Mouse (Mus musculus): Measurements from ENCODE around the gene Dennd6a. TPM values are rescaled to one million over a fixed set of nuclear protein-coding genes. Genes with fewer than 3 reads are reported as not detected.
A peak's percentile ranks its signal among the peaks of the same experiment; 100 is the strongest.

Dennd6a gene
- total RNA-seq, 1 experiment = 19.9 TPM

- no peak for DNase-seq (ENCODE audit: low read depth, low spot score)
- Histone ChIP-seq H3K36me3 (ENCODE audit: control insufficient read depth, insufficient read depth, low read length, poor library complexity, severe bottlenecking) (no peaks in the 10 kb centered on the region), H3K9ac (ENCODE audit: insufficient read depth, low read depth, low read length, poor library complexity, severe bottlenecking) (no peak overlapping the region), H3K4me1 (ENCODE audit: control insufficient read depth in 2 of 2, insufficient read depth in 2 of 2, low read length in 2 of 2, poor library complexity in 1 of 2) (no peaks in the 10 kb centered on the region; a peak in 3 of 4 replicates), H3K27ac (ENCODE audit: insufficient read depth, low read depth, low read length, poor library complexity, severe bottlenecking) (no peak overlapping the region), H3K9me3 (ENCODE audit: control insufficient read depth, insufficient read depth, low read depth, low read length) (no peaks in the 10 kb centered on the region), H3K4me3 (ENCODE audit: insufficient read depth in 1 of 2, low read depth in 1 of 2, low read length in 2 of 2, poor library complexity in 1 of 2, severe bottlenecking in 1 of 2) (no peak overlapping the region)
- peak; percentile 98 for TF ChIP-seq MAFK (IDR thresholded peaks at IDR 0.05; ENCODE audit: insufficient read depth, low read depth, low read length)
- TF ChIP-seq HCFC1 (IDR thresholded peaks at IDR 0.05; ENCODE audit: borderline replicate concordance, insufficient read depth, low read length) = no peak
- in situ Hi-C loops (cut with MboI; ENCODE audit: low sequenced_read_pairs in 2 of 2, unreplicated experiment in 2 of 2) = no loop called here
Measured at GRCm38 (mm10) chr14:26583645-26584044, 10.0 kb downstream of the Dennd6a start.

- Histone ChIP-seq H3K4me1 (ENCODE audit: control insufficient read depth in 2 of 2, insufficient read depth in 2 of 2, low read length in 2 of 2, poor library complexity in 1 of 2) (0 out of 4 replicates have a peak, but pooled peaks cover 0 to 1% of the 10 kb centered on the region in 2 experiments), H3K4me3 (ENCODE audit: insufficient read depth in 1 of 2, low read depth in 1 of 2, low read length in 2 of 2, poor library complexity in 1 of 2, severe bottlenecking in 1 of 2) (no peak overlapping the region), H3K9ac (ENCODE audit: insufficient read depth, low read depth, low read length, poor library complexity, severe bottlenecking) (no peak overlapping the region), H3K27ac (ENCODE audit: insufficient read depth, low read depth, low read length, poor library complexity, severe bottlenecking) (no peak overlapping the region), H3K36me3 (ENCODE audit: control insufficient read depth, insufficient read depth, low read length, poor library complexity, severe bottlenecking) (no peaks in the 10 kb centered on the region), H3K9me3 (ENCODE audit: control insufficient read depth, insufficient read depth, low read depth, low read length) (no peaks in the 10 kb centered on the region)
- DNase-seq (ENCODE audit: low read depth, low spot score) = no peak
- in situ Hi-C loops (cut with MboI; ENCODE audit: low sequenced_read_pairs in 2 of 2, unreplicated experiment in 2 of 2) = no loop called here
- TF ChIP-seq CHD2 (IDR thresholded peaks at IDR 0.05; ENCODE audit: low read depth, low read length) = no peak
- TF ChIP-seq ZC3H11A (IDR thresholded peaks at IDR 0.05; ENCODE audit: borderline replicate concordance, low read depth, low read length) = no peak
- TF ChIP-seq HCFC1 (IDR thresholded peaks at IDR 0.05; ENCODE audit: borderline replicate concordance, insufficient read depth, low read length) = no peak
- TF ChIP-seq ZNF384 (IDR thresholded peaks at IDR 0.05; ENCODE audit: low read depth, low read length) = no peak
- TF ChIP-seq MAFK (IDR thresholded peaks at IDR 0.05; ENCODE audit: insufficient read depth, low read depth, low read length) = no peak
Measured at GRCm38 (mm10) chr14:26587116-26587515, 13.5 kb downstream of the Dennd6a start.

GRCm38 (mm10) chr14:26591353-26591752 lies 17.7 kb downstream of the Dennd6a start:
- H3K9me3 ChIP-seq (ENCODE audit: control insufficient read depth, insufficient read depth, low read depth, low read length) = no peaks in the 10 kb centered on the region
- no peak overlapping the region for H3K9ac ChIP-seq (ENCODE audit: insufficient read depth, low read depth, low read length, poor library complexity, severe bottlenecking)
- 0 out of 4 replicates have a peak, but pooled peaks cover 0 to 1% of the 10 kb centered on the region in 2 experiments for H3K4me1 ChIP-seq (ENCODE audit: control insufficient read depth in 2 of 2, insufficient read depth in 2 of 2, low read length in 2 of 2, poor library complexity in 1 of 2)
- no peak for TF ChIP-seq ZC3H11A (IDR thresholded peaks at IDR 0.05; ENCODE audit: borderline replicate concordance, low read depth, low read length)
- no peak for TF ChIP-seq CHD2 (IDR thresholded peaks at IDR 0.05; ENCODE audit: low read depth, low read length)
- no peak for TF ChIP-seq ZNF384 (IDR thresholded peaks at IDR 0.05; ENCODE audit: low read depth, low read length)
- TF ChIP-seq MAFK (IDR thresholded peaks at IDR 0.05; ENCODE audit: insufficient read depth, low read depth, low read length) = no peak
- no peak for TF ChIP-seq HCFC1 (IDR thresholded peaks at IDR 0.05; ENCODE audit: borderline replicate concordance, insufficient read depth, low read length)
- DNase-seq (ENCODE audit: low read depth, low spot score) = no peak
- no peak overlapping the region for H3K4me3 ChIP-seq (ENCODE audit: insufficient read depth in 1 of 2, low read depth in 1 of 2, low read length in 2 of 2, poor library complexity in 1 of 2, severe bottlenecking in 1 of 2)
- no peaks in the 10 kb centered on the region for H3K36me3 ChIP-seq (ENCODE audit: control insufficient read depth, insufficient read depth, low read length, poor library complexity, severe bottlenecking)
- in situ Hi-C loops (cut with MboI; ENCODE audit: low sequenced_read_pairs in 2 of 2, unreplicated experiment in 2 of 2) = loop anchor here in 1 of 2 experiments (10.0 kb wide), 1 partner anchor 57 kb away; the partner anchor contains the start of gene Slmap
- H3K27ac ChIP-seq (ENCODE audit: insufficient read depth, low read depth, low read length, poor library complexity, severe bottlenecking) = no peak overlapping the region

- no peak overlapping the region for H3K4me3 ChIP-seq (ENCODE audit: insufficient read depth in 1 of 2, low read depth in 1 of 2, low read length in 2 of 2, poor library complexity in 1 of 2, severe bottlenecking in 1 of 2)
- H3K27ac ChIP-seq (ENCODE audit: insufficient read depth, low read depth, low read length, poor library complexity, severe bottlenecking) = no peak overlapping the region
- H3K4me1 ChIP-seq (ENCODE audit: control insufficient read depth in 2 of 2, insufficient read depth in 2 of 2, low read length in 2 of 2, poor library complexity in 1 of 2) = 0 out of 4 replicates have a peak, but pooled peaks cover 0 to 1% of the 10 kb centered on the region in 2 experiments
- no peak for DNase-seq (ENCODE audit: low read depth, low spot score)
- TF ChIP-seq ZNF384 (IDR thresholded peaks at IDR 0.05; ENCODE audit: low read depth, low read length) = no peak
- no peak for TF ChIP-seq HCFC1 (IDR thresholded peaks at IDR 0.05; ENCODE audit: borderline replicate concordance, insufficient read depth, low read length)
- no peak for TF ChIP-seq ZC3H11A (IDR thresholded peaks at IDR 0.05; ENCODE audit: borderline replicate concordance, low read depth, low read length)
- no peak for TF ChIP-seq CHD2 (IDR thresholded peaks at IDR 0.05; ENCODE audit: low read depth, low read length)
- no peak for TF ChIP-seq MAFK (IDR thresholded peaks at IDR 0.05; ENCODE audit: insufficient read depth, low read depth, low read length)
- in situ Hi-C loops (cut with MboI; ENCODE audit: low sequenced_read_pairs in 2 of 2, unreplicated experiment in 2 of 2) = loop anchor here in 1 of 2 experiments (10.0 kb wide), 1 partner anchor 59 kb away; the partner anchor contains the start of gene Slmap
- no peak overlapping the region for H3K9ac ChIP-seq (ENCODE audit: insufficient read depth, low read depth, low read length, poor library complexity, severe bottlenecking)
- no peaks in the 10 kb centered on the region for H3K9me3 ChIP-seq (ENCODE audit: control insufficient read depth, insufficient read depth, low read depth, low read length)
- no peaks in the 10 kb centered on the region for H3K36me3 ChIP-seq (ENCODE audit: control insufficient read depth, insufficient read depth, low read length, poor library complexity, severe bottlenecking)
Measured at GRCm38 (mm10) chr14:26593281-26593895, 19.7 kb downstream of the Dennd6a start.

Data from ES-E14 (cell line).